Mouse (Mus musculus) ES-E14 (cell line): Measurements from ENCODE around the gene Emc3. TPM values are rescaled to one million over a fixed set of nuclear protein-coding genes. Genes with fewer than 3 reads are reported as not detected.

Source experiments
- DNase-seq: peaks from one replicate; pipeline ENCODE4 v3.0.0-alpha.2; 2013; ENCODE audit warnings: low read depth, low spot score
- H3K27ac ChIP-seq: 2 replicates; pipeline ENCODE4 v1.5.1; 2012; ENCODE audit warnings: low read depth, mild to moderate bottlenecking, low read length, moderate library complexity, mixed read lengths; ENCODE audit not compliant: poor library complexity, insufficient read depth, severe bottlenecking
- H3K36me3 ChIP-seq: 2 replicates; pipeline ENCODE4 v1.6.1; 2012; ENCODE audit warnings: mild to moderate bottlenecking, low read length, moderate library complexity, mixed read lengths; ENCODE audit not compliant: control insufficient read depth, poor library complexity, insufficient read depth, severe bottlenecking
- H3K4me1 ChIP-seq, 2 experiments: fragments of 150-350 bp in 1 of 2; sonication (generic) in 1 of 2; 2 replicates each; pipeline ENCODE4 v1.6.1; 2012; ENCODE audit warnings: low read length in 2 of 2, mild to moderate bottlenecking in 1 of 2, mixed read lengths in 1 of 2; ENCODE audit not compliant: control insufficient read depth in 2 of 2, insufficient read depth in 2 of 2, poor library complexity in 1 of 2
- H3K4me3 ChIP-seq, 2 experiments: fragments of 150-350 bp in 1 of 2; sonication (generic) in 1 of 2; 2 replicates each; pipeline ENCODE4 v1.5.1; 2012; ENCODE audit warnings: low read length in 2 of 2, low read depth in 1 of 2, mild to moderate bottlenecking in 1 of 2, mixed read lengths in 1 of 2; ENCODE audit not compliant: insufficient read depth in 1 of 2, poor library complexity in 1 of 2, severe bottlenecking in 1 of 2
- H3K9ac ChIP-seq: 2 replicates; pipeline ENCODE4 v1.6.1; 2012; ENCODE audit warnings: low read depth, mild to moderate bottlenecking, low read length, mixed read lengths; ENCODE audit not compliant: poor library complexity, insufficient read depth, severe bottlenecking
- H3K9me3 ChIP-seq: fragments of 150-350 bp; sonication (generic); 2 replicates; pipeline ENCODE4 v1.6.1; 2012; ENCODE audit warnings: low read depth, mild to moderate bottlenecking, low read length; ENCODE audit not compliant: control insufficient read depth, insufficient read depth
- CHD2 ChIP-seq: IDR thresholded peaks from 2 replicates; pipeline ENCODE4 v1.6.1; 2014; ENCODE audit warnings: mild to moderate bottlenecking, low read depth, low read length, inconsistent platforms
- HCFC1 ChIP-seq: IDR thresholded peaks from 2 replicates; pipeline ENCODE4 v1.6.1; 2012; ENCODE audit warnings: low read length, inconsistent platforms, borderline replicate concordance; ENCODE audit not compliant: insufficient read depth
- MAFK ChIP-seq: IDR thresholded peaks from 2 replicates; pipeline ENCODE4 v1.6.1; 2014; ENCODE audit warnings: mild to moderate bottlenecking, low read depth, low read length, inconsistent platforms; ENCODE audit not compliant: insufficient read depth
- ZC3H11A ChIP-seq: IDR thresholded peaks from 2 replicates; pipeline ENCODE4 v1.6.1; 2012; ENCODE audit warnings: low read depth, mild to moderate bottlenecking, inconsistent platforms, low read length, borderline replicate concordance
- ZNF384 ChIP-seq: IDR thresholded peaks from 2 replicates; pipeline ENCODE4 v1.6.1; 2012; ENCODE audit warnings: low read depth, low read length, inconsistent platforms
- in situ Hi-C, 2 experiments: fragments of 600-800 bp; cut with MboI; formaldehyde crosslinking; loops; one replicate each; pipeline ENCODE4 v1.15.1; 2025; ENCODE audit warnings: low sequenced_read_pairs in 2 of 2, inconsistent platforms in 1 of 2; ENCODE audit not compliant: unreplicated experiment in 2 of 2
- total RNA-seq: library from RNA; depleted of rRNA; stranded (reverse); fragments of 300-350 nt; gene quantifications from 2 replicates; pipeline ENCODE4 v1.2.3, GENCODE M21; 2012

Gene Emc3
- total RNA-seq, 1 experiment: 71.2 TPM

GRCm38 (mm10) chr6:113508947-113509280 lies 22.5 kb downstream of the Emc3 start:
- in situ Hi-C loops: no loop called here
- Histone ChIP-seq H3K4me1 (peaks cover 0 to 2% of the 10 kb centered on the region in 2 experiments; a peak in 1 of 4 replicates), H3K4me3 (no peak overlapping the region), H3K9ac (no peak overlapping the region), H3K27ac (no peak overlapping the region), H3K36me3 (no peaks in the 10 kb centered on the region), H3K9me3 (no peaks in the 10 kb centered on the region)
- DNase-seq: no peak
- TF ChIP-seq ZNF384 (no peak), MAFK (no peak), ZC3H11A (no peak)

GRCm38 (mm10) chr6:113508272-113508946 lies 23.0 kb downstream of the Emc3 start:
- in situ Hi-C loops: no loop called here
- DNase-seq: no peak
- Histone ChIP-seq H3K27ac (no peak overlapping the region), H3K4me3 (no peak overlapping the region), H3K36me3 (no peaks in the 10 kb centered on the region), H3K9ac (no peak overlapping the region), H3K9me3 (no peaks in the 10 kb centered on the region), H3K4me1 (peaks cover 0 to 2% of the 10 kb centered on the region in 2 experiments; a peak in 1 of 4 replicates)
- no peak for TF ChIP-seq MAFK
- TF ChIP-seq CHD2: no peak
- no peak for TF ChIP-seq HCFC1
- no peak for TF ChIP-seq ZNF384
- no peak for TF ChIP-seq ZC3H11A

GRCm38 (mm10) chr6:113507130-113507529 lies 24.3 kb downstream of the Emc3 start:
- Histone ChIP-seq H3K4me1 (peaks cover 2% of the 10 kb centered on the region in 2 experiments; a peak in 3 of 4 replicates), H3K36me3 (no peaks in the 10 kb centered on the region), H3K9ac (no peak overlapping the region), H3K4me3 (no peak overlapping the region), H3K27ac (no peak overlapping the region), H3K9me3 (no peaks in the 10 kb centered on the region)
- in situ Hi-C loops: no loop called here
- TF ChIP-seq CHD2: no peak
- no peak for TF ChIP-seq HCFC1
- TF ChIP-seq ZC3H11A: no peak
- TF ChIP-seq ZNF384: no peak
- no peak for TF ChIP-seq MAFK
- DNase-seq: no peak

- in situ Hi-C loops: no loop called here
- DNase-seq: no peak
- Histone ChIP-seq H3K36me3 (no peaks in the 10 kb centered on the region), H3K9ac (no peak overlapping the region), H3K4me3 (no peak overlapping the region), H3K27ac (no peak overlapping the region), H3K9me3 (no peaks in the 10 kb centered on the region), H3K4me1 (peaks cover 2 to 4% of the 10 kb centered on the region in 2 experiments)
- TF ChIP-seq HCFC1: no peak
- no peak for TF ChIP-seq ZNF384
- no peak for TF ChIP-seq CHD2
- no peak for TF ChIP-seq MAFK
- TF ChIP-seq ZC3H11A: no peak
Observed at GRCm38 (mm10) chr6:113505689-113506088, 25.8 kb downstream of the Emc3 start.

GRCm38 (mm10) chr6:113502801-113503200 lies 28.7 kb downstream of the Emc3 start:
- TF ChIP-seq ZC3H11A (no peak), MAFK (no peak), ZNF384 (no peak), HCFC1 (no peak), CHD2 (no peak)
- no peak overlapping the region for H3K4me3 ChIP-seq
- in situ Hi-C loops: no loop called here
- no peak overlapping the region for H3K9ac ChIP-seq
- no peak for DNase-seq
- H3K9me3 ChIP-seq: no peaks in the 10 kb centered on the region
- no peak overlapping the region; the same call in 1 of the 2 replicates for H3K27ac ChIP-seq
- peaks cover 2 to 4% of the 10 kb centered on the region in 2 experiments for H3K4me1 ChIP-seq
- no peaks in the 10 kb centered on the region for H3K36me3 ChIP-seq
